Mouse (Mus musculus) hindbrain, embryonic 16.5 days (tissue): Measurements from ENCODE around the gene Spink8. TPM values are rescaled to one million over a fixed set of nuclear protein-coding genes. Genes with fewer than 3 reads are reported as not detected.
"Not testable (repeated sequence)": the region's sequence is repeated elsewhere in the genome, so short reads cannot be mapped to it uniquely, and the experiment has no call there.

Source experiments
- ATAC-seq: fragments of 200-750 bp; cut with Nextera tagmentation; 2 replicates; pipeline ENCODE4 v1.8.0; 2017; ENCODE audit warnings: moderate TSS enrichment, moderate library complexity
- H3K27ac ChIP-seq: fragments of 300-500 bp; sonication (generic); 2 replicates; pipeline ENCODE4 v1.5.1; 2014; ENCODE audit warnings: low read depth, mild to moderate bottlenecking, control low read depth, low read length, moderate library complexity
- H3K27me3 ChIP-seq: fragments of 300-500 bp; sonication (generic); replicated peaks from 2 replicates; pipeline ENCODE4 v1.6.1; 2014; ENCODE audit warnings: low read length; ENCODE audit not compliant: control insufficient read depth, insufficient read depth
- H3K36me3 ChIP-seq: fragments of 300-500 bp; sonication (generic); 2 replicates; pipeline ENCODE4 v1.6.1; 2014; ENCODE audit warnings: mild to moderate bottlenecking, low read length, moderate library complexity, mixed read lengths; ENCODE audit not compliant: control insufficient read depth, insufficient read depth
- H3K4me1 ChIP-seq: fragments of 300-500 bp; sonication (generic); 2 replicates; pipeline ENCODE4 v1.6.1; 2014; ENCODE audit warnings: low read depth, low read length; ENCODE audit not compliant: control insufficient read depth, insufficient read depth
- H3K4me2 ChIP-seq: fragments of 300-500 bp; sonication (generic); 2 replicates; pipeline ENCODE4 v1.6.1; 2014; ENCODE audit warnings: mild to moderate bottlenecking, low read length, control low read depth, moderate library complexity
- H3K4me3 ChIP-seq: fragments of 300-500 bp; sonication (generic); 2 replicates; pipeline ENCODE4 v1.5.1; 2014; ENCODE audit warnings: mild to moderate bottlenecking, low read length, control low read depth, moderate library complexity
- H3K9ac ChIP-seq: fragments of 300-500 bp; sonication (generic); 2 replicates; pipeline ENCODE4 v1.6.1; 2014; ENCODE audit warnings: low read depth, mild to moderate bottlenecking, control low read depth, low read length, moderate library complexity
- H3K9me3 ChIP-seq: fragments of 300-500 bp; sonication (generic); 2 replicates; pipeline ENCODE4 v1.6.1; 2014; ENCODE audit warnings: mild to moderate bottlenecking, low read length, moderate library complexity; ENCODE audit not compliant: control insufficient read depth
- WGBS: fragments of 180-500 bp; shearing (Covaris S2); extraction: QIAGEN DNeasy Blood & Tissue Kit; methylation state at CpG from one replicate; pipeline ENCODE4 v1.1.7; 2014; 5-methylcytosine and 5-hydroxymethylcytosine counted together
- polyA plus RNA-seq: library from polyadenylated mRNA; unstranded; fragments of >200 nt; fragmentation: Nextera tagmentation; extraction: Ambion mirVana; gene quantifications from 2 replicates; pipeline ENCODE4 v1.2.1, GENCODE M21; 2015

The Spink8 gene
- polyA plus RNA-seq = not detected in 2 replicates

GRCm38 (mm10) chr9:109811980-109812379 lies at the start of gene Spink8:
Gene Spink8, plus strand, starts transcription at chr9:109812280.
- ATAC-seq = no peak
- H3K4me2 ChIP-seq = no peak within 1 kb of the TSS
- H3K27me3 ChIP-seq = no peaks in the 10 kb centered on the region
- no peaks in the 10 kb centered on the region for H3K36me3 ChIP-seq
- 48% methylated on average over 1 of the region's 1 CpGs for WGBS
- no peak within 1 kb of the TSS for H3K27ac ChIP-seq
- no peak within 1 kb of the TSS for H3K4me3 ChIP-seq
- H3K9me3 ChIP-seq = no peaks in the 10 kb centered on the region
- H3K4me1 ChIP-seq = peaks cover 5% of the 10 kb centered on the region; the same call in 1 of the 2 replicates
- H3K9ac ChIP-seq = no peak within 1 kb of the TSS

GRCm38 (mm10) chr9:109766841-109767240 lies 45.2 kb upstream of the Spink8 start:
- H3K36me3 ChIP-seq, ATAC-seq, H3K4me3 ChIP-seq, H3K4me2 ChIP-seq, H3K27ac ChIP-seq, H3K9ac ChIP-seq, H3K27me3 ChIP-seq, H3K4me1 ChIP-seq, H3K9me3 ChIP-seq: not testable (repeated sequence)
- WGBS = 77% methylated on average over 1 of the region's 1 CpGs

GRCm38 (mm10) chr9:109790570-109790969 lies 21.5 kb upstream of the Spink8 start, which contains the start of gene Fbxw27:
Gene Fbxw27, minus strand, starts transcription at chr9:109790670.
- not testable (repeated sequence) for H3K9ac ChIP-seq, H3K4me1 ChIP-seq, H3K27me3 ChIP-seq, ATAC-seq, H3K27ac ChIP-seq, H3K4me3 ChIP-seq, H3K36me3 ChIP-seq, H3K4me2 ChIP-seq, H3K9me3 ChIP-seq
- WGBS = 76% methylated on average over 4 of the region's 4 CpGs

GRCm38 (mm10) chr9:109795221-109795620 lies 16.9 kb upstream of the Spink8 start:
- H3K27me3 ChIP-seq = no peaks in the 10 kb centered on the region
- no peaks in the 10 kb centered on the region for H3K9me3 ChIP-seq
- no peaks in the 10 kb centered on the region for H3K4me1 ChIP-seq
- no peak overlapping the region for H3K4me2 ChIP-seq
- no peaks in the 10 kb centered on the region for H3K36me3 ChIP-seq
- WGBS = 64% methylated on average over 2 of the region's 2 CpGs
- no peak overlapping the region for H3K27ac ChIP-seq
- ATAC-seq = no peak
- H3K9ac ChIP-seq = no peak overlapping the region
- no peak overlapping the region for H3K4me3 ChIP-seq

- Histone ChIP-seq H3K4me1 (no peaks in the 10 kb centered on the region), H3K9ac (no peak overlapping the region), H3K4me2 (no peak overlapping the region), H3K27me3 (no peaks in the 10 kb centered on the region), H3K36me3 (no peaks in the 10 kb centered on the region), H3K4me3 (no peak overlapping the region), H3K9me3 (no peaks in the 10 kb centered on the region), H3K27ac (no peak overlapping the region)
- WGBS = 70% methylated on average over 2 of the region's 2 CpGs
- no peak for ATAC-seq
Observed at GRCm38 (mm10) chr9:109795811-109796210, 16.3 kb upstream of the Spink8 start.

- 94% methylated on average over 1 of the region's 1 CpGs for whole genome bisulfite sequencing
Observed at GRCm38 (mm10) chr9:109798051-109798450, 14.0 kb upstream of the Spink8 start.

GRCm38 (mm10) chr9:109805596-109805995 lies 6.5 kb upstream of the Spink8 start:
- H3K4me2 ChIP-seq, H3K27ac ChIP-seq, H3K4me1 ChIP-seq, H3K36me3 ChIP-seq, H3K9me3 ChIP-seq, ATAC-seq, H3K4me3 ChIP-seq, H3K9ac ChIP-seq, H3K27me3 ChIP-seq: not testable (repeated sequence)
- 85% methylated on average over 2 of the region's 2 CpGs for WGBS

More at GRCm38 (mm10) chr9:109798051-109798450, 14.0 kb upstream of the Spink8 start:
- Histone ChIP-seq H3K9me3 (no peaks in the 10 kb centered on the region), H3K27ac (no peak overlapping the region), H3K4me3 (no peak overlapping the region), H3K27me3 (no peaks in the 10 kb centered on the region), H3K36me3 (no peaks in the 10 kb centered on the region), H3K4me2 (no peak overlapping the region), H3K4me1 (no peaks in the 10 kb centered on the region), H3K9ac (no peak overlapping the region)
- no peak for ATAC-seq

- WGBS = 50% methylated on average over 1 of the region's 1 CpGs
- Histone ChIP-seq H3K27me3 (no peaks in the 10 kb centered on the region), H3K9me3 (no peaks in the 10 kb centered on the region), H3K4me3 (no peak overlapping the region), H3K9ac (no peak overlapping the region), H3K4me2 (no peak overlapping the region), H3K4me1 (no peaks in the 10 kb centered on the region), H3K36me3 (no peaks in the 10 kb centered on the region), H3K27ac (no peak overlapping the region)
- no peak for ATAC-seq
Observed at GRCm38 (mm10) chr9:109806260-109806659, 5.8 kb upstream of the Spink8 start.

GRCm38 (mm10) chr9:109806695-109807293 lies 5.3 kb upstream of the Spink8 start:
- WGBS = 90% methylated on average over 2 of the region's 2 CpGs
- H3K27ac ChIP-seq = no peak overlapping the region
- H3K27me3 ChIP-seq = no peaks in the 10 kb centered on the region
- no peak overlapping the region for H3K9ac ChIP-seq
- no peak overlapping the region for H3K4me3 ChIP-seq
- H3K4me2 ChIP-seq = no peak overlapping the region
- H3K4me1 ChIP-seq = no peaks in the 10 kb centered on the region
- no peaks in the 10 kb centered on the region for H3K9me3 ChIP-seq
- ATAC-seq = no peak
- H3K36me3 ChIP-seq = no peaks in the 10 kb centered on the region
